Mouse (Mus musculus) forebrain, embryonic 15.5 days (tissue): Measurements from ENCODE around the gene Ano9. TPM values are rescaled to one million over a fixed set of nuclear protein-coding genes. Genes with fewer than 3 reads are reported as not detected.

Experiments used
- ATAC-seq: fragments of 200-750 bp; cut with Nextera tagmentation; replicated peaks from 2 replicates; pipeline ENCODE4 v1.8.0; 2017; ENCODE audit warnings: mild to moderate bottlenecking, moderate TSS enrichment, moderate library complexity
- H3K27ac ChIP-seq: fragments of 300-500 bp; sonication (generic); replicated peaks from 2 replicates; pipeline ENCODE4 v1.5.1; 2015; ENCODE audit warnings: mild to moderate bottlenecking, inconsistent platforms
- H3K27me3 ChIP-seq: fragments of 300-500 bp; sonication (generic); 2 replicates; pipeline ENCODE4 v1.6.1; 2015; ENCODE audit warnings: inconsistent platforms
- H3K36me3 ChIP-seq: fragments of 300-500 bp; sonication (generic); 2 replicates; pipeline ENCODE4 v1.6.1; 2015; ENCODE audit warnings: mild to moderate bottlenecking, inconsistent platforms
- H3K4me1 ChIP-seq: fragments of 300-500 bp; sonication (generic); 2 replicates; pipeline ENCODE4 v1.6.1; 2015; ENCODE audit warnings: inconsistent platforms
- H3K4me2 ChIP-seq: fragments of 300-500 bp; sonication (generic); replicated peaks from 2 replicates; pipeline ENCODE4 v1.6.1; 2015; ENCODE audit warnings: mild to moderate bottlenecking, inconsistent platforms
- H3K4me3 ChIP-seq: fragments of 300-500 bp; sonication (generic); 2 replicates; pipeline ENCODE4 v1.5.1; 2015; ENCODE audit warnings: mild to moderate bottlenecking, inconsistent platforms
- H3K9ac ChIP-seq: fragments of 300-500 bp; sonication (generic); replicated peaks from 2 replicates; pipeline ENCODE4 v1.6.1; 2015; ENCODE audit warnings: mild to moderate bottlenecking, inconsistent platforms
- H3K9me3 ChIP-seq: fragments of 300-500 bp; sonication (generic); 2 replicates; pipeline ENCODE4 v1.6.1; 2016; ENCODE audit warnings: inconsistent platforms
- WGBS: fragments of 180-500 bp; shearing (Covaris S2); methylation state at CpG from one replicate; pipeline ENCODE4 v1.1.7; 2015; ENCODE audit warnings: mixed read lengths; 5-methylcytosine and 5-hydroxymethylcytosine counted together
- polyA plus RNA-seq: library from polyadenylated mRNA; unstranded; fragments of >200 nt; fragmentation: Nextera tagmentation; extraction: Ambion mirVana; gene quantifications from 2 replicates; pipeline ENCODE4 v1.2.1, GENCODE M21; 2015

Gene Ano9
- polyA plus RNA-seq = 0.09 TPM in 1 of 2 replicates, not detected in the other

- Histone ChIP-seq H3K4me3 (no peak within 1 kb of the TSS), H3K36me3 (no peaks in the 10 kb centered on the region), H3K4me2 (no peak within 1 kb of the TSS), H3K9ac (no peak within 1 kb of the TSS), H3K27ac (no peak within 1 kb of the TSS), H3K4me1 (no peaks in the 10 kb centered on the region), H3K9me3 (no peaks in the 10 kb centered on the region), H3K27me3 (no peaks in the 10 kb centered on the region)
- 17% methylated on average over 9 of the region's 9 CpGs for WGBS
- no peak for ATAC-seq
These were observed at the start of gene Ano9 for GRCm38 (mm10) chr7:141117636-141118035. Gene Ano9 (minus strand): TSS chr7:141117806.

GRCm38 (mm10) chr7:141164850-141165249, 47.2 kb upstream of the Ano9 start:
- 90% methylated on average over 6 of the region's 6 CpGs for WGBS
- H3K27ac ChIP-seq = no peak overlapping the region
- peaks cover 17% of the 10 kb centered on the region for H3K4me1 ChIP-seq
- H3K4me2 ChIP-seq = no peak overlapping the region
- H3K9ac ChIP-seq = no peak overlapping the region
- no peak for ATAC-seq
- no peaks in the 10 kb centered on the region for H3K27me3 ChIP-seq
- H3K36me3 ChIP-seq = peaks cover 17% of the 10 kb centered on the region
- H3K4me3 ChIP-seq = no peak overlapping the region
- H3K9me3 ChIP-seq = no peaks in the 10 kb centered on the region

GRCm38 (mm10) chr7:141164397-141164796, 46.8 kb upstream of the Ano9 start:
- H3K9ac ChIP-seq = no peak overlapping the region
- peaks cover 16% of the 10 kb centered on the region for H3K4me1 ChIP-seq
- H3K36me3 ChIP-seq = peaks cover 17% of the 10 kb centered on the region
- no peaks in the 10 kb centered on the region for H3K27me3 ChIP-seq
- no peaks in the 10 kb centered on the region for H3K9me3 ChIP-seq
- H3K4me2 ChIP-seq = no peak overlapping the region
- WGBS = 97% methylated on average over 7 of the region's 7 CpGs
- H3K4me3 ChIP-seq = no peak overlapping the region
- H3K27ac ChIP-seq = no peak overlapping the region
- ATAC-seq = no peak

DNA sequence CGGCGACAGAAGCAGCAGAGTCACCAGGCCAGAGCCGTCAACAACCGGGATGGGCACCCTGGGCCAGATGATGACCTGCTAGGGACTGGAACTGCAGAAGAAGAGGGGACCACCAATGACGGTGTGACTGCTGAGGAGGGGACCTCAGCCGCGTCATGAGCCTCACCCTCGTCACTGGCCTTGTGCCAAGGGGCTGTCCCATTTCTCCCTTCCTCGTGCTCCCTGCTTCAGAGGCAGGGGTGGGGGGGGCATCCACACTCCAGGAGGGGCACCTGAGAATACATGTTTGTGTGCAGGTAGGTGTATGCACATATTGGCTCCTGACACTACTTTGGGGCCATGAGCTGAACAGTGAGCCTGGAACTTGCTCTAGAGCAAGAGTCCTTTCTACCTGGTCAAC, 37.8 kb upstream of the Ano9 start:
- Histone ChIP-seq H3K4me3 (no peak overlapping the region), H3K9ac (no peak overlapping the region), H3K27me3 (no peaks in the 10 kb centered on the region), H3K36me3 (peaks cover 17% of the 10 kb centered on the region), H3K4me2 (no peak overlapping the region), H3K4me1 (no peaks in the 10 kb centered on the region), H3K27ac (no peak overlapping the region), H3K9me3 (no peaks in the 10 kb centered on the region)
- ATAC-seq = no peak
- 82% methylated on average over 9 of the region's 9 CpGs for WGBS

DNA sequence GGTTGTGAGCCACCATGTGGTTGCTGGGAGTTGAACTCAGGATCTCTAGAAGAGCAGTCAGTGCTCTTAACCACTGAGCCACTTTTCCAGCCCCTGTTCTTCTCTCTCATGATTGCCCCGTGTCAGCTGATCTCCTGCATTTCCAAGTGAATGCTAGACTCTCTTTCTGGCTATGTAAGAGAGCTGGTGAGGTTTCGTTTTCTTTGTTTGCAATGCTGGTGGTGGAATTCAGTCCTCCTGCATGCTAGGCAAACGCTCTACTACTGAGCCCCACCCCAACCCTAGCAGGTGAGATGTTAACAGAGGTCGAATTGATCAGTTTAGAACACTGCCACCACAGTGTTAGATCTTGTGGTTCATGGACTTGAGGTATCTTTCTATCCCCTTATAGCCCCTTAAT, 31.0 kb upstream of the Ano9 start:
- Histone ChIP-seq H3K4me3 (no peak overlapping the region), H3K27me3 (no peaks in the 10 kb centered on the region)
- ATAC-seq = no peak

DNA sequence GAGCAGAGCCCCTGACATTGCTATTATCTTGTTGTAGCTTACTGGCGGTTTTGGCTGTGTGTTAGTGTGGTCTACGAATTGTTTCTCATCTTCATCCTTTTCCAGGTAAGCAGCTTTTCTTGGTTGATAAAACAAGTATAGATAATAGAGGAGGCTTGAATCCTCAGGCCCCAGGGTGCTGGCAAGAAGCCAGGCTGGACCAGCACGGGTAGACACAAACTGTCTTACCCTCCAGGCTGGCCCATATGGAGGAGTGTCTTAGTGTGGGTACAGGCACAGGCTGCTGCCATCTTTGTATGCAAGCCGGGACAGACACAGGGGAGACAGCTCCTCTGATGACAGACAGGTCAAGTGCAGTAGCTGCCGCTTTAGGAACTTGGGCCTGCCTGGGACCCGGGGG, 29.4 kb upstream of the Ano9 start:
- 66% methylated on average over 6 of the region's 6 CpGs for WGBS
- Histone ChIP-seq H3K4me3 (no peak overlapping the region), H3K27me3 (no peaks in the 10 kb centered on the region), H3K9me3 (no peaks in the 10 kb centered on the region), H3K27ac (no peak overlapping the region), H3K36me3 (0 out of 2 replicates have a peak, but pooled peaks cover 4% of the 10 kb centered on the region), H3K4me2 (no peak overlapping the region), H3K4me1 (no peaks in the 10 kb centered on the region), H3K9ac (no peak overlapping the region)
- no peak for ATAC-seq

More for the DNA sequence above, 31.0 kb upstream of the Ano9 start:
- Histone ChIP-seq H3K9ac (no peak overlapping the region), H3K36me3 (peaks cover 4% of the 10 kb centered on the region; the same call in 1 of the 2 replicates), H3K27ac (no peak overlapping the region), H3K9me3 (no peaks in the 10 kb centered on the region), H3K4me1 (no peaks in the 10 kb centered on the region), H3K4me2 (no peak overlapping the region)
- 81% methylated on average over 4 of the region's 4 CpGs for WGBS

DNA sequence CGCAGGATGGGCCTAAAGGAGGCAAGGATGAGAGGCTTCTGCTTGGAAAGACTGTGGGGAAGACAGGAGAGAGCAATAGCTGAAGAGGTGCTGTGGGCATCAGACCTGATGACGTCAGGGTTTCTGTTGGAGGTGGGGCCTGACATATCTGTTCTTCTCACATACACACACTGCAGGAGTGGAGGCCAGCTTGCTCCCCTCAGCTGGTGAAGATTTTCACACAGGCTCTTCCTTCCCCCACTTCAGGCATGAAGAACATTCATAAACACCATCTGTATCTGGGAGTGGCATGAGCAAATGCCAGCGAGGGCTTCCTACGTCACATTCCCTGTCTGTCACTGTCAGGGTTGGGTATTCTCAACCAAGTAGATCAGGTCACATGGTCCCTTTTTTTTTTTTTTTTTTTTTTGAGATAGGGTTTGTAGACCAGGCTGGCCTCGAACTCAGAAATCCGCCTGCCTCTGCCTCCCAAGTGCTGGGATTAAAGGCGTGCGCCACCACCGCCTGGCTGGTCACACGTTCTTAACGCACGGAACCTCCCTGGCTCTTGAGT, 28.5 kb upstream of the Ano9 start:
- no peak overlapping the region for H3K4me2 ChIP-seq
- H3K4me1 ChIP-seq = no peaks in the 10 kb centered on the region
- H3K4me3 ChIP-seq = no peak overlapping the region
- WGBS = 89% methylated on average over 12 of the region's 12 CpGs
- no peaks in the 10 kb centered on the region for H3K27me3 ChIP-seq
- H3K9me3 ChIP-seq = no peaks in the 10 kb centered on the region
- no peak for ATAC-seq
- H3K27ac ChIP-seq = no peak overlapping the region
- no peak overlapping the region for H3K9ac ChIP-seq
- H3K36me3 ChIP-seq = peaks cover 6% of the 10 kb centered on the region; the same call in 1 of the 2 replicates

DNA sequence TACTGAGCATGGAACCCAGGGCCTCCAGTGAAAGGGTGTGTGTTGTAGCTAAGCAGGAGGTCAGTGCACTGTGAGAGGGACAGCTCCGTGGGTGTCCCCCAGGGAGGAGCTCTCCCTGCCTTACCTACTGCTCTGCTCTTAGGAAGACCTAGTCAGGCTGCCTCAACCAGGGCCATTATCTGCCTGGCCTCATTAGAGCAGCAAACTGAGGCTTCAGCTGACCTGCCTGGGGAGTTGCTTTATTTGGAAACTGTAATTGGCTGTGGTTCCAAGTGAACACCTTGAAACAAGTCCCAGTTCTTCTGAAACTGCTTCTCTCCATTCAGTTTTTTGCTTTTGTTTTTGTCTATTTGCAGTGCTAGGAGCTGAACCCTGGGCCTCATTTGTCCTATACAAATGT, 27.8 kb upstream of the Ano9 start:
- H3K36me3 ChIP-seq = peaks cover 8% of the 10 kb centered on the region; the same call in 1 of the 2 replicates
- no peaks in the 10 kb centered on the region for H3K27me3 ChIP-seq
- H3K9ac ChIP-seq = no peak overlapping the region
- H3K4me3 ChIP-seq = no peak overlapping the region
- ATAC-seq = no peak
- H3K27ac ChIP-seq = no peak overlapping the region
- H3K4me1 ChIP-seq = no peaks in the 10 kb centered on the region
- H3K4me2 ChIP-seq = no peak overlapping the region
- no peaks in the 10 kb centered on the region for H3K9me3 ChIP-seq
- WGBS = 53% methylated on average over 1 of the region's 1 CpGs

DNA sequence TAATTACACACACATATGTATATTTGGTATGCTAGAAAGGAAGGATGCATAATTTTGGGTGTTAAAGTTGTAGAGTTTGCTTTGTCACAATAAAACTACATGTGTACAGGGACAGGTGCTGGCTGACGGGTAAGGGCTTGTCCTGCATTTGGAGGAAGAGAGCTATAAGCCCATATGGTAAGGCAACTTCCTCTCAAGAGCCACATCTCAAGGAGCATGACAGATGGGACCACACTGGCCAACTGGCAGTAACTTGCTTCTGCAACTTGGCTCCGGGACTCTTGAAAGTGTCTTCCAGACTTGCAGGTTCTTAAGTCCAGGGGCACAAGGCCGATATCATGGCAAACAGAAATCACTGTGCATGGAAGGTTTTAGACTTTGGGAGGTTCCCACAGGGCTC, 27.0 kb upstream of the Ano9 start:
- no peaks in the 10 kb centered on the region for H3K27me3 ChIP-seq
- no peaks in the 10 kb centered on the region for H3K9me3 ChIP-seq
- H3K36me3 ChIP-seq = peaks cover 8% of the 10 kb centered on the region; the same call in 1 of the 2 replicates
- H3K27ac ChIP-seq = no peak overlapping the region
- ATAC-seq = no peak
- no peak overlapping the region for H3K4me2 ChIP-seq
- no peaks in the 10 kb centered on the region for H3K4me1 ChIP-seq
- WGBS = 87% methylated on average over 3 of the region's 3 CpGs
- H3K4me3 ChIP-seq = no peak overlapping the region
- no peak overlapping the region for H3K9ac ChIP-seq

DNA sequence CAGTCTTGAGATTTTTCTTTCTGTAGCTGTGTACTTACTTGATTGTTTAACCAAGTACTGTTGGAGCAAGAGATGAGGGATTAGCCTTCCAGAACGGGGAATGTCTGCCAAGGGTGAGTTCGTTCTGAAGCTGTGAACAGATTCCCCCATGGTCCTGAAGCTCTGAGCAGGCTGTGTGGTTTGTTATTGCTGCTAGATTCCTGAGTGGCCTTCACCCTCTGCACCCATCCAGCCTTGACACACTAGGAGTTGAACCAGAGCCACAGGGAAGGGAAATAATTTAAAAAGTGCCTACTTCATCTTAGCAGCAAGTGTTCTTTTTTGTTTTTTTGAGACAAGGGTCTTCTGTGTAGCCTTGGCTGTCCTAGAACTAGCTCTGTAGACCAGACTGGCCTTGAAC, 26.3 kb upstream of the Ano9 start:
- Histone ChIP-seq H3K4me2 (no peak overlapping the region), H3K36me3 (peaks cover 8% of the 10 kb centered on the region; the same call in 1 of the 2 replicates), H3K4me1 (no peaks in the 10 kb centered on the region), H3K9me3 (no peaks in the 10 kb centered on the region), H3K27ac (no peak overlapping the region), H3K9ac (no peak overlapping the region), H3K4me3 (no peak overlapping the region), H3K27me3 (no peaks in the 10 kb centered on the region)
- no peak for ATAC-seq
- 76% methylated on average over 2 of the region's 2 CpGs for WGBS

DNA sequence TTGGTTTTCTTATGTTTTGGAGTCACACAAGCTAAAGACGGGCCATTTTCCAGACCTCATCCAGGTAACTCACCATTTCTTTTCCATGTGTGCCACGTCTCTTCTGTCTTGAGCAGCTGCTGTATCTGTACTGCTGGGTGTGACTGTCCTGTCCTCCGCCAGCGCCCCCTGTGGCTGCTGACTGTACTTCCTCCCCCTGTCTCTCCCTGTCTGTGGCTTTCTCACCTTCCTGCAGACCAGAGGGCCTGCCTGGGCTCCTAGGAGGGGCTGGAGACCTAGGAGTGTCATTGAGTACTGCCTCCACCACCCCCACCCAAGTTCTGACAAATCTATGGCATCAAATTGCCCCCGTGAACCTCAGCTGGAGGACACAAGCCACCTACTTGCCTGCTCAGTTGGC, 25.5 kb upstream of the Ano9 start:
- Histone ChIP-seq H3K4me2 (no peak overlapping the region), H3K36me3 (peaks cover 12% of the 10 kb centered on the region; the same call in 1 of the 2 replicates), H3K27ac (no peak overlapping the region), H3K27me3 (no peaks in the 10 kb centered on the region), H3K4me1 (no peaks in the 10 kb centered on the region), H3K9me3 (no peaks in the 10 kb centered on the region), H3K9ac (no peak overlapping the region), H3K4me3 (no peak overlapping the region)
- ATAC-seq = no peak
- WGBS = 54% methylated on average over 5 of the region's 5 CpGs

- peaks cover 26% of the 10 kb centered on the region for H3K36me3 ChIP-seq
These were observed 23.7 kb upstream of the Ano9 start for GRCm38 (mm10) chr7:141141326-141141725.

More at GRCm38 (mm10) chr7:141141326-141141725, 23.7 kb upstream of the Ano9 start:
- Histone ChIP-seq H3K27me3 (no peaks in the 10 kb centered on the region), H3K9ac (no peak overlapping the region), H3K4me3 (no peak overlapping the region), H3K4me2 (no peak overlapping the region), H3K4me1 (no peaks in the 10 kb centered on the region), H3K9me3 (no peaks in the 10 kb centered on the region), H3K27ac (no peak overlapping the region)
- ATAC-seq = no peak
- WGBS = 95% methylated on average over 4 of the region's 4 CpGs
